Mouse (Mus musculus): ENCODE measurements around the gene Nap1l5. TPM values are rescaled to one million over a fixed set of nuclear protein-coding genes. Genes with fewer than 3 reads are reported as not detected.

Gene Nap1l5
- 141 TPM for polyA plus RNA-seq (2014; fragmentation: Illumina TruSeq; extraction: RNeasy Lipid Tissue Mini Kit (QIAGEN cat#74804); ENCODE audit: low read depth, low replicate concordance)

GRCm38 (mm10) chr6:58906852-58907261 is at the start of gene Nap1l5:
Gene Nap1l5, minus strand, starts transcription at chr6:58907076.

Other genes with a start within 250 kb of the Nap1l5 start
- 19.7 TPM for gene Herc3, start 75.6 kb downstream of the Nap1l5 start, polyA plus RNA-seq (2014; fragmentation: Illumina TruSeq; extraction: RNeasy Lipid Tissue Mini Kit (QIAGEN cat#74804); ENCODE audit: low read depth, low replicate concordance)
- 37.8 TPM for gene Fam13a, start 117.5 kb upstream of the Nap1l5 start, polyA plus RNA-seq (2014; fragmentation: Illumina TruSeq; extraction: RNeasy Lipid Tissue Mini Kit (QIAGEN cat#74804); ENCODE audit: low read depth, low replicate concordance)